Mouse (Mus musculus) midbrain, embryonic 16.5 days (tissue): ENCODE measurements around the gene Magi2. TPM values are rescaled to one million over a fixed set of nuclear protein-coding genes. Genes with fewer than 3 reads are reported as not detected.

Experiments
- ATAC-seq: fragments of 200-750 bp; cut with Nextera tagmentation; 2 replicates; pipeline ENCODE4 v1.8.0; 2017; ENCODE audit warnings: moderate TSS enrichment
- H3K27ac ChIP-seq: fragments of 300-500 bp; sonication (generic); 2 replicates; pipeline ENCODE4 v1.5.1; 2014; ENCODE audit warnings: mild to moderate bottlenecking, low read length, mixed read lengths
- H3K27me3 ChIP-seq: fragments of 300-500 bp; sonication (generic); 2 replicates; pipeline ENCODE4 v1.6.1; 2014; ENCODE audit warnings: low read depth, low read length, mixed read lengths; ENCODE audit not compliant: control insufficient read depth, insufficient read depth
- H3K36me3 ChIP-seq: fragments of 300-500 bp; sonication (generic); 2 replicates; pipeline ENCODE4 v1.6.1; 2014; ENCODE audit warnings: mild to moderate bottlenecking, low read length, moderate library complexity, mixed read lengths; ENCODE audit not compliant: control insufficient read depth, insufficient read depth
- H3K4me1 ChIP-seq: fragments of 300-500 bp; sonication (generic); 2 replicates; pipeline ENCODE4 v1.6.1; 2014; ENCODE audit warnings: mild to moderate bottlenecking, low read length, mixed read lengths; ENCODE audit not compliant: control insufficient read depth, insufficient read depth
- H3K4me2 ChIP-seq: fragments of 300-500 bp; sonication (generic); 2 replicates; pipeline ENCODE4 v1.6.1; 2014; ENCODE audit warnings: mild to moderate bottlenecking, low read length, mixed read lengths
- H3K4me3 ChIP-seq: fragments of 300-500 bp; sonication (generic); 2 replicates; pipeline ENCODE4 v1.5.1; 2014; ENCODE audit warnings: low read depth, mild to moderate bottlenecking, low read length, moderate library complexity, mixed read lengths
- H3K9ac ChIP-seq: fragments of 300-500 bp; sonication (generic); 2 replicates; pipeline ENCODE4 v1.6.1; 2014; ENCODE audit warnings: low read depth, low read length, mixed read lengths
- H3K9me3 ChIP-seq: fragments of 300-500 bp; sonication (generic); replicated peaks from 2 replicates; pipeline ENCODE4 v1.6.1; 2014; ENCODE audit warnings: mild to moderate bottlenecking, low read length, mixed read lengths; ENCODE audit not compliant: control insufficient read depth, poor library complexity, severe bottlenecking
- WGBS: fragments of 180-500 bp; shearing (Covaris S2); extraction: QIAGEN DNeasy Blood & Tissue Kit; methylation state at CpG from one replicate; pipeline ENCODE4 v1.1.7; 2014; 5-methylcytosine and 5-hydroxymethylcytosine counted together
- polyA plus RNA-seq: library from polyadenylated mRNA; unstranded; fragments of >200 nt; fragmentation: Nextera tagmentation; extraction: Ambion mirVana; gene quantifications from 2 replicates; pipeline ENCODE4 v1.2.1, GENCODE M21; 2015

Magi2 gene
- polyA plus RNA-seq, 1 experiment from 2014 or later, result 33.0 TPM

GRCm38 (mm10) chr5:19611788-19612187 is 385.0 kb downstream of the Magi2 start:
- 83% methylated on average over 1 of the region's 1 CpGs for WGBS

GRCm38 (mm10) chr5:19621678-19622077 is 394.8 kb downstream of the Magi2 start:
- ATAC-seq, result no peak
- no peaks in the 10 kb centered on the region for H3K27me3 ChIP-seq

More at GRCm38 (mm10) chr5:19611788-19612187, 385.0 kb downstream of the Magi2 start:
- H3K27me3 ChIP-seq, result no peaks in the 10 kb centered on the region
- ATAC-seq, result no peak
- no peaks in the 10 kb centered on the region for H3K36me3 ChIP-seq
- no peak overlapping the region for H3K4me2 ChIP-seq
- no peak overlapping the region for H3K4me3 ChIP-seq
- H3K27ac ChIP-seq, result no peak overlapping the region
- no peak overlapping the region for H3K9ac ChIP-seq
- no peaks in the 10 kb centered on the region for H3K4me1 ChIP-seq
- H3K9me3 ChIP-seq, result no peaks in the 10 kb centered on the region

GRCm38 (mm10) chr5:19633976-19634375 is 407.1 kb downstream of the Magi2 start:
- no peak for ATAC-seq
- no peak overlapping the region for H3K4me3 ChIP-seq

More at GRCm38 (mm10) chr5:19621678-19622077, 394.8 kb downstream of the Magi2 start:
- Histone ChIP-seq H3K4me3 (no peak overlapping the region), H3K27ac (no peak overlapping the region), H3K36me3 (no peaks in the 10 kb centered on the region), H3K4me2 (no peak overlapping the region), H3K9me3 (no peaks in the 10 kb centered on the region), H3K9ac (no peak overlapping the region), H3K4me1 (no peaks in the 10 kb centered on the region)
- WGBS, result 52% methylated on average over 5 of the region's 5 CpGs

GRCm38 (mm10) chr5:19637789-19638188 is 411.0 kb downstream of the Magi2 start:
- Histone ChIP-seq H3K36me3 (no peaks in the 10 kb centered on the region), H3K27ac (no peak overlapping the region), H3K9me3 (no peaks in the 10 kb centered on the region), H3K9ac (no peak overlapping the region), H3K4me1 (no peaks in the 10 kb centered on the region), H3K27me3 (no peaks in the 10 kb centered on the region), H3K4me3 (no peak overlapping the region), H3K4me2 (no peak overlapping the region)
- ATAC-seq, result no peak
- 74% methylated on average over 2 of the region's 2 CpGs for WGBS

More at GRCm38 (mm10) chr5:19633976-19634375, 407.1 kb downstream of the Magi2 start:
- Histone ChIP-seq H3K9ac (no peak overlapping the region), H3K4me1 (no peaks in the 10 kb centered on the region), H3K4me2 (no peak overlapping the region), H3K27me3 (no peaks in the 10 kb centered on the region), H3K36me3 (no peaks in the 10 kb centered on the region), H3K9me3 (no peaks in the 10 kb centered on the region), H3K27ac (no peak overlapping the region)
- WGBS, result 98% methylated on average over 1 of the region's 1 CpGs

- H3K27me3 ChIP-seq, result no peaks in the 10 kb centered on the region
Observed at GRCm38 (mm10) chr5:19655986-19656385, 429.1 kb downstream of the Magi2 start.

GRCm38 (mm10) chr5:19666416-19666815 is 439.6 kb downstream of the Magi2 start:
- Histone ChIP-seq H3K4me3 (no peak overlapping the region), H3K9ac (no peak overlapping the region), H3K27ac (no peak overlapping the region), H3K9me3 (no peaks in the 10 kb centered on the region), H3K4me1 (no peaks in the 10 kb centered on the region), H3K27me3 (no peaks in the 10 kb centered on the region), H3K36me3 (no peaks in the 10 kb centered on the region), H3K4me2 (no peak overlapping the region)
- WGBS, result 91% methylated on average over 5 of the region's 5 CpGs
- no peak for ATAC-seq

More at GRCm38 (mm10) chr5:19655986-19656385, 429.1 kb downstream of the Magi2 start:
- no peak overlapping the region for H3K9ac ChIP-seq
- no peak overlapping the region for H3K4me3 ChIP-seq
- H3K9me3 ChIP-seq, result no peaks in the 10 kb centered on the region
- H3K27ac ChIP-seq, result no peak overlapping the region
- H3K4me2 ChIP-seq, result no peak overlapping the region
- no peak for ATAC-seq
- WGBS, result 83% methylated on average over 1 of the region's 1 CpGs
- no peaks in the 10 kb centered on the region for H3K36me3 ChIP-seq
- H3K4me1 ChIP-seq, result no peaks in the 10 kb centered on the region

- no peak overlapping the region for H3K4me3 ChIP-seq
- H3K9me3 ChIP-seq, result no peaks in the 10 kb centered on the region
- H3K9ac ChIP-seq, result no peak overlapping the region
- no peak overlapping the region for H3K4me2 ChIP-seq
- no peaks in the 10 kb centered on the region for H3K36me3 ChIP-seq
- no peak overlapping the region for H3K27ac ChIP-seq
- no peaks in the 10 kb centered on the region for H3K4me1 ChIP-seq
- no peaks in the 10 kb centered on the region for H3K27me3 ChIP-seq
- WGBS, result 91% methylated on average over 2 of the region's 2 CpGs
- no peak for ATAC-seq
Observed at GRCm38 (mm10) chr5:19717296-19717695, 490.5 kb downstream of the Magi2 start.

- Histone ChIP-seq H3K9ac (no peak overlapping the region), H3K4me1 (no peaks in the 10 kb centered on the region), H3K9me3 (no peaks in the 10 kb centered on the region), H3K27me3 (no peaks in the 10 kb centered on the region), H3K27ac (no peak overlapping the region), H3K36me3 (no peaks in the 10 kb centered on the region), H3K4me2 (no peak overlapping the region), H3K4me3 (no peak overlapping the region)
- ATAC-seq, result no peak
Observed at GRCm38 (mm10) chr5:19726277-19726676, 499.4 kb downstream of the Magi2 start.

GRCm38 (mm10) chr5:19745376-19745775 is 518.5 kb downstream of the Magi2 start:
- H3K4me3 ChIP-seq, result no peak overlapping the region
- H3K27ac ChIP-seq, result no peak overlapping the region
- 85% methylated on average over 2 of the region's 2 CpGs for WGBS
- H3K36me3 ChIP-seq, result no peaks in the 10 kb centered on the region
- H3K4me1 ChIP-seq, result peaks cover 13% of the 10 kb centered on the region
- no peak overlapping the region for H3K4me2 ChIP-seq
- no peak for ATAC-seq
- no peaks in the 10 kb centered on the region for H3K27me3 ChIP-seq
- H3K9ac ChIP-seq, result no peak overlapping the region
- H3K9me3 ChIP-seq, result no peaks in the 10 kb centered on the region
